Mouse (Mus musculus) NIH3T3 (cell line): Measurements from ENCODE around the gene Pole3.

Experiments
- DNase-seq: peaks from one replicate; pipeline ENCODE4 v3.0.0-alpha.2; 2012; ENCODE audit warnings: low read depth

Pole3 gene

GRCm38 (mm10) chr4:62518416-62519121 lies 6.3 kb downstream of the Pole3 start:
- peak; percentile 54 for DNase-seq

GRCm38 (mm10) chr4:62517538-62518415 lies 7.1 kb downstream of the Pole3 start:
- peak; percentile 72 for DNase-seq

GRCm38 (mm10) chr4:62517046-62517445 lies 7.8 kb downstream of the Pole3 start:
- DNase-seq = peak; percentile 11

DNA sequence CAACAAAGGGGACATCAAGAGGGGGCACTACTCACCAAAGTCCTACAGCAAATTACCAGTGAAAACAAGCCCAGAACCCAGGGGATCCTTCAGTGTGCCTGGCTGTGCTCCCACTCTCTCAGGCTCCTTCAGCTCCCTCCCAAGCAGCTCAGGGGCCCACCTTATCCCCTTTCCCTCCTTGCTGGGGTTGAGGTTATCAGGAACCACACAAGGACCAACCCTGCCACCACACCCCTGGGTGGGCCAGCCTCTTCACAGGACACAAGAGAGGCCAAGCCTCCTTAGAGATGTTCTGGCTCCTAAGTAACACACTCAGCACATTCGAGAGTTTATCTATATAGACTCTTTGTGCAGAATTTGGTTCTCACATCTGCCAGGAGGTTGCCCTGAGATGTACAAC lies 8.3 kb downstream of the Pole3 start:
- DNase-seq = peak; percentile 6

- peak; percentile 5 for DNase-seq
Observed at GRCm38 (mm10) chr4:62516079-62516478, 8.8 kb downstream of the Pole3 start.

DNA sequence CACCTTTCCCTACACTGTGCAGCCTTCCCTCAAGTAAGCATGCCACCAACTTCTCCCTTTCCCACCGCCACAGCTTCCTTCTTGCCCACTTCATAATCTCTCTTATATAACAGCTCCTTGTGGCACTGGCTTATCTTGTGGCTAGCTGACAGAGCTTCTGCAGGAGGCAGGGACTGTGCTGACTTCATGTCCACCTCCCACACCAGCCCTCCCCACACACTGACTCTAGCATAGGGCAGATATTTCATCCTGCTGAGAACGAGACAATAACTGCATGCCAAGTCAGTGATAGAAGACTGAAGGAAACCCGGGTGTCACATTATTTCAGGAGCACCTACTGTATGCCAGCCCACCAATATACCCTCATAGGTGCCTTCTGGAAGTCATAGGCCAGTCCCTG lies 9.4 kb downstream of the Pole3 start:
- no peak for DNase-seq

DNA sequence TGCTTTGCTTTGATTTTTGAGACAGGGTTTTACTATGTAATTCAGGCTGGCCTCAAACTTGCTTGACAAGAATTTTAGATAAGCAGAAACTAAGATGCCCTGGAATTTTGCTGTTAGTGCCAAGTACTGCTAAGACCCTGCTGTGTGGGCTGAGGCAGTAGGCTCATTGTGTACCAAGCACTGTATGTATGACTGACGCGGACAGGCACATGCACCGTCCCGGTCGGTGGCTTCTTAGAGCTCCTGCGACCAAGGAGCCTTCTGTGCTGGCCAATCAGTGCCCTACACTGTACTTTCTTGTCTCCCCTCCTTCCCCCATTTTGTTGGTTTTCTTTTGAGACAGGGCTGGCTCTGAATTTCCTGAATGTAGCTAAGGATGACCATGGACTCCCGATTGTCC lies 9.9 kb downstream of the Pole3 start:
- DNase-seq = no peak

- DNase-seq = no peak
Observed at GRCm38 (mm10) chr4:62513998-62514506, 10.8 kb downstream of the Pole3 start.

- DNase-seq = no peak
Observed at GRCm38 (mm10) chr4:62509946-62510345, 14.9 kb downstream of the Pole3 start.

DNA sequence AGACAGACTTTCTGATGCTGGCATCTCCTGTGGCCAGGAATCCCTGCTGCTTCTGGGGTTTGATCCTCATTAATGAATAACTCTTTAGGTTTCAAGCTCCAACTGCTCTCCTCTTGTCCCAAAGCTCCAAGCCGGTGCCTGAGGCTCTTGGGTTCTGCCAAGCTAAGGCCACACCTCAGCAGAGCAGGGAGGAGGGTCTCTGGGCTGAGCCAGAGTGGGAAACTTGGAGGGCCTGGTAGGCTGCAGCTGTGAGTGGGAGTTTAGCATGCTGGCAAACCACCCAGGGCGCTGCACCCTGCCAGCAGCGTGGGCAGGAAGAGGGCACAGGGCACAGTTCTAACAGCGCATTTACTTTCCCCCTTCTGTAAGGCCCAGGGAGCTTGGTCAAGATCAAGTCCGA lies 16.0 kb downstream of the Pole3 start:
- DNase-seq = no peak

DNA sequence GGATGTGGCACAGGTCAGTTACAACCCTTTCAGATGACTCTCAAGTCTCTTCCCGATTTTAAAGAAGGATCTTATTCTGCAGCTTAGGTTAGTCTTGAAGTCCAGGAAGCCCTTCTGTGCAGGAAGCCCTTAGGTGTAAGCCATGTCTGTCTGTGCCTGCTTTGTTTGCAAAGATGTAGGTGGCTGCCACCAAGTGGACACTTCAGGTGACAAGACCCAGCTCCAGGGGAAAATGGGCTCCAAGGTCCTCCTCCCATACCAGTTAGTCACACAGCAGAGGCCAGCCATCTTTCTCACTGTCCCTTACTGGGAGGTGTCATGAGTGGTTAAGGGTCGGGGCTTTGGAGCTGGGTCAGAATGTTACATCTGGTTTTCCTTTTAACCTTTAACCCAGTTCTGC lies 18.1 kb downstream of the Pole3 start:
- DNase-seq = peak; percentile 69

DNA sequence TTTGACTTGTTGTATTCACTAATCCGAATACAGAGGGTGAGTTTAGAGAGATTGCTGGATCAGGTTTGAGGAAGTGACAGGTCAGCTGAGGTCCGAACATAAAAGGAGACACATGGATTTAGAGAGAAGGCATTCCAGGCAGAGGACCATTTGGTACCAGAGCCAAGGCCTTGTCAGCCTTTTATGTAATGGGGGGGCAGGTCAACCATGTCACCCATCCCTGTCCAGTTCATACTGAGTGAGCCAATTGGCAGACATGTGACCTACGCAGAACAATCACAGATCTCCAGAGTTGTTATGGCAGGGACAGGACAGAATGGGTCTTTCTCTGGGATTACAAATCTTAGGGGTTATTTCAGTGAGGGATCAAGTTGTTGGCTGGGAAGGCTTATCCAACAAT lies 18.9 kb downstream of the Pole3 start:
- DNase-seq = no peak

- DNase-seq = no peak
Observed at GRCm38 (mm10) chr4:62503374-62503970, 21.4 kb downstream of the Pole3 start, which contains the start of gene Hdhd3. TSS of gene Hdhd3 (minus strand) at chr4:62503467.

DNA sequence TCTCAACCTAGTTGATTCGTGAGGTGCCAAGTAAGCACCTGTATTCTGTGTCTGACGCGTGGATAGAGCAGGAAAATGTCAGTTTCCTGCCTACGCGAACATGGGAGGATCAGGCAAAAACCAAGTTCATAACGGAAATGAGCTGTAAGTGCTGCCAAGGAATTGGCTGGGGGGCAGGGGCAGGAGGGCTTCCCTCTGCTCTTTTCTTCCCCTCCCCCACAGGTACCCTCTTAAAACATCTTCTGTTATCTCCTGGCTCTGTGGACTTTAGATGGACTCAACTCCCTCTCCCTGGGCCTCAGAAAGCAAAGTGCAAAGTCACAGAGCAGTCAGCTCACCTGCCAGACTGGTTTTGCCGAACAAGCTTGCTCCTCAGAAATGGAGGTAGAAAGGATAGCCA lies 21.9 kb downstream of the Pole3 start:
- no peak for DNase-seq

DNA sequence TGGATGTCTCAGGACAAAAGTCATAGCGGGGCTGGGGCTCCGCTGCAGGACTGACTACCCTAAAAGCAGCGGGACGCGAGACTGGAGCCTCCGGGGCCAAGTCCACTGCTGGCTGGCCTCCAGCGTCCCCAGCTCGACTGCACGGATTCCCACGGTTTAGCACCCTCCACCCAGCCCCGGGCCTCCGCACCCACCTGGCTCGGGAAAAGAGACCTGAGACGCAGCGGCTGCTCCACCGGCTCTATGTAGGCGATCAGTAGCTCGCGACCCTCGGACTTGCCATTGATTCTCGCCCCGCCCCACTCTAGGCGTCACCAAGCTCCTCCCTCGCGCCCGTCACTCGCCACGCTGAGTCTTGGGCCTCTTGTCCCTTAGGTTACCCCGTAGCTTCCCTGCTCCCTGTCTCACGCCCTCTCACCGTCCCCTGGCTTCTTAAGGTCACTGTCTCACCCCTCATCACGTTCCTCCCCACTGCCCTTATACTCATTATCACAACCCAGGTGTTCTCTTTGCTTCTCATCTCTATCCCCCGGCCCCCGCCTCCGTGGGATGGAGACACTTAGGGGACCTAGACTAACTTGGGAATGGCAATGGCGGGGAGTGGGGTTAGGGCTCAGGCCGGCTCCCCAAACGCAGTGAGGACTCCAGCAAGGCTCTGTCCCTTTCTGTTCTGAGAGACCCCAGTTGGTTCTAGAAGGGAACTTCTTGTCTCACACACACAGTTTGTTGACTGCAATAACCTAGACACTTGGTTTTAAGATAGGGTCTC lies 22.7 kb downstream of the Pole3 start:
- DNase-seq = peak; percentile 95

- peak; percentile 59 for DNase-seq
Observed at GRCm38 (mm10) chr4:62501534-62501933, 23.3 kb downstream of the Pole3 start.

- no peak for DNase-seq
Observed at GRCm38 (mm10) chr4:62500799-62501198, 24.1 kb downstream of the Pole3 start.

- peak; percentile 100 for DNase-seq
Observed at GRCm38 (mm10) chr4:62496815-62497214, 28.1 kb downstream of the Pole3 start.

- DNase-seq = peak; percentile 83
Observed at GRCm38 (mm10) chr4:62495946-62496345, 28.9 kb downstream of the Pole3 start.

GRCm38 (mm10) chr4:62494230-62494629 lies 30.6 kb downstream of the Pole3 start:
- no peak for DNase-seq

GRCm38 (mm10) chr4:62492682-62493081 lies 32.2 kb downstream of the Pole3 start:
- no peak for DNase-seq

- DNase-seq = no peak
Observed at GRCm38 (mm10) chr4:62487914-62488313, 37.0 kb downstream of the Pole3 start.
